Mouse (Mus musculus) heart, embryonic 13.5 days (tissue): ENCODE results near the gene Rangap1. TPM values are rescaled to one million over a fixed set of nuclear protein-coding genes. Genes with fewer than 3 reads are reported as not detected.

ENCODE experiments used
- ATAC-seq: fragments of 200-750 bp; cut with Nextera tagmentation; 2 replicates; pipeline ENCODE4 v1.8.0; 2017; ENCODE audit warnings: moderate TSS enrichment; ENCODE audit not compliant: insufficient number of reproducible peaks, low FRiP score, low TSS enrichment; ENCODE audit errors: extremely low read depth
- H3K27ac ChIP-seq: fragments of 300-500 bp; sonication (generic); replicated peaks from 2 replicates; pipeline ENCODE4 v1.5.1; 2015; ENCODE audit warnings: moderate library complexity, mild to moderate bottlenecking, inconsistent platforms
- H3K27me3 ChIP-seq: fragments of 300-500 bp; sonication (generic); replicated peaks from 2 replicates; pipeline ENCODE4 v1.6.1; 2015; ENCODE audit warnings: mild to moderate bottlenecking, inconsistent platforms
- H3K36me3 ChIP-seq: fragments of 300-500 bp; sonication (generic); 2 replicates; pipeline ENCODE4 v1.6.1; 2015; ENCODE audit warnings: mild to moderate bottlenecking, inconsistent platforms
- H3K4me1 ChIP-seq: fragments of 300-500 bp; sonication (generic); 2 replicates; pipeline ENCODE4 v1.6.1; 2015; ENCODE audit warnings: inconsistent platforms
- H3K4me2 ChIP-seq: fragments of 300-500 bp; sonication (generic); 2 replicates; pipeline ENCODE4 v1.6.1; 2015; ENCODE audit warnings: inconsistent platforms, mild to moderate bottlenecking, moderate library complexity
- H3K4me3 ChIP-seq: fragments of 300-500 bp; sonication (generic); 2 replicates; pipeline ENCODE4 v1.5.1; 2015; ENCODE audit warnings: moderate library complexity, mild to moderate bottlenecking, inconsistent platforms
- H3K9ac ChIP-seq: fragments of 300-500 bp; sonication (generic); 2 replicates; pipeline ENCODE4 v1.6.1; 2015; ENCODE audit warnings: inconsistent platforms, mild to moderate bottlenecking, moderate library complexity
- H3K9me3 ChIP-seq: fragments of 300-500 bp; sonication (generic); 2 replicates; pipeline ENCODE4 v1.6.1; 2016; ENCODE audit warnings: inconsistent platforms
- WGBS: fragments of 180-500 bp; shearing (Covaris S2); methylation state at CpG from one replicate; pipeline ENCODE4 v1.1.7; 2015; ENCODE audit warnings: mixed read lengths; 5-methylcytosine and 5-hydroxymethylcytosine counted together
- polyA plus RNA-seq: library from polyadenylated mRNA; unstranded; fragments of >200 nt; fragmentation: Nextera tagmentation; extraction: Ambion mirVana; gene quantifications from 2 replicates; pipeline ENCODE4 v1.2.1, GENCODE M21; 2015

Gene Rangap1
- polyA plus RNA-seq, 1 experiment from 2014 or later = 90.4 TPM

DNA sequence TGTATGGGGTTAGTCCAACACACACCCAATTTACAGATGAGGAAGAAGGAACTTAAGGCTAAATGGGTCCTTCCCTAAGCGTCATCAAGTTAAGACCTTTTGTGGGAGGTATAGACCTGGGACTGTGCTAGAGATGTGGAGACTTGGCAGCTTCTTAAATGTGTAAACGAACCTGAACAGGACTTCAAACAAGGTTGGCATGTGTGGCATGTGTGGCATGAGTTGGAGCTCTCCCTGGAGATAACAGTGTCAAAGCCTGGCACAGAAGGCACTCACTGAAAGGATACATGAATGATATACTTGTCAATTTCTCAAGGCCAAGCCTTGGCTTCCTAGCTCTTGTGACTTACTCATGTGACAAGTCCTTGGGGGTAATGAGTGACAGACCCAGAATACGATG lies 6.0 kb downstream of the Rangap1 start:
- H3K4me3 ChIP-seq = no peak overlapping the region
- no peaks in the 10 kb centered on the region for H3K36me3 ChIP-seq
- no peaks in the 10 kb centered on the region for H3K27me3 ChIP-seq
- WGBS = 59% methylated on average over 3 of the region's 3 CpGs
- ATAC-seq = no peak
- no peaks in the 10 kb centered on the region for H3K9me3 ChIP-seq
- peaks cover 2% of the 10 kb centered on the region; the same call in 1 of the 2 replicates for H3K4me1 ChIP-seq
- H3K9ac ChIP-seq = no peak overlapping the region
- H3K27ac ChIP-seq = no peak overlapping the region
- no peak overlapping the region for H3K4me2 ChIP-seq

DNA sequence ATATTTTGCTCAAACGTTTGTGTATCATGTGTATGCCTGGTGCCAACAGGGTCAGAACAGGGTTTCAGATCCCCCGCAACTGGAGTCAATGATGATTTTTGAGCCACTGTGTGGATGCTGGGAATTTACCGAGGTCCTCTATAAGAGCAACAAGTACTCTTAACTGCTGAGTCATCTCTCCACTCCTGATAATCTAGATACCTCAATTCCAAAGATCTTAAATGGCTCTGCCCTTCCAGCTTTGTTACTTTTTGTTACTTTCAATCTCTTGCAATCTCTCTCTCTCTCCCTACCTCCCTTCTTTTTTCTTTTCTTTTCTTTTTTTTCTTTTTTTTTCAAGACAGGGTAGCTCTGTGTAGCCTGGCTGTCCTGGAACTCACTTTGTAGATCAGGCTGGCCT lies 10.3 kb downstream of the Rangap1 start:
- Histone ChIP-seq H3K27ac (no peak overlapping the region), H3K4me2 (no peak overlapping the region), H3K4me1 (peaks cover 3% of the 10 kb centered on the region; the same call in 1 of the 2 replicates), H3K9me3 (no peaks in the 10 kb centered on the region), H3K36me3 (no peaks in the 10 kb centered on the region), H3K4me3 (no peak overlapping the region), H3K27me3 (no peaks in the 10 kb centered on the region), H3K9ac (no peak overlapping the region)
- WGBS = 50% methylated on average over 3 of the region's 3 CpGs
- ATAC-seq = no peak

DNA sequence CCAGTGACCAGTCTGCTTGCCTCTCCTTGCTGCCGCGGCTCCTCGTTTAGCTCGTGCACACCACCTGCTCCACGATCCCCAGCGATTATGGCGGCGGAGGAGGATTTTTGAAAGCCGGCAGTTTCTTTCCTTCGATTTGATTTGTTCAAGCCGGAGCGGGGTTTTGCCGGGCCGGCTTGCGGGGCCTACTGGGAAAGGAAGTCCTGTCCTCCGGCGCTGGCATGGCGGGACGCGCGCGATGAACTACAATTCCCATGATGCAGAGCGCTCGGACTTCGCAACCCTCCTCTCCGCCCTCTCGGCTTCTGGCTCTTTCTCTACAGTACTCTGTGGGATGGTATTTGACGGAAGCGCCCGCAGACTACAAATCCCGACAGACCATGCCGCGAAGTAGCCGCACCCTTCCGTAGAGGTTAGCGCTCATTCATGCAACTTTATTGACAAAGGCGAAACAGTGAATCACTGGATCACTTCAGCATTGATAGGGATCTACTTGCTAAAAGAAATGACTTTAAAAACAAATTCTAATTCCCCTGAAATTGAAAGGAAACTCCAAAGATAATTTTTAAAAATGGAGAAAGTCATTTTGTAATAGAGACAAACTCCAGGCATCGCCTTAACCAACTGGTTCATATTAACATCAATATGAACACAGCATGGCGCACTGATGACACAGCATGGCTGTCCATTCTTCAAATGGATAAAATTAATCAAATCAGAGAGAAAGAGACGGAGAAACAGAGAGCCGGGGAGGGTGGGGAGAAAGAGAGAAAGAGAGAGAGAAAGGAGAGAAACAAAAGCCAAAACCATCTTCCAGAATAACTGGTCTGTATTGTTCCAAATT lies 15.3 kb downstream of the Rangap1 start:
- Histone ChIP-seq H3K27me3 (no peaks in the 10 kb centered on the region), H3K4me1 (peaks cover 24% of the 10 kb centered on the region), H3K9me3 (no peaks in the 10 kb centered on the region), H3K4me2 (peak overlapping the region; percentile 81), H3K36me3 (peaks cover 9% of the 10 kb centered on the region), H3K4me3 (peak overlapping the region; percentile 99), H3K27ac (peak overlapping the region; percentile 81), H3K9ac (peak overlapping the region; percentile 97)
- WGBS = 5% methylated on average over 41 of the region's 41 CpGs
- peak; percentile 99 for ATAC-seq

DNA sequence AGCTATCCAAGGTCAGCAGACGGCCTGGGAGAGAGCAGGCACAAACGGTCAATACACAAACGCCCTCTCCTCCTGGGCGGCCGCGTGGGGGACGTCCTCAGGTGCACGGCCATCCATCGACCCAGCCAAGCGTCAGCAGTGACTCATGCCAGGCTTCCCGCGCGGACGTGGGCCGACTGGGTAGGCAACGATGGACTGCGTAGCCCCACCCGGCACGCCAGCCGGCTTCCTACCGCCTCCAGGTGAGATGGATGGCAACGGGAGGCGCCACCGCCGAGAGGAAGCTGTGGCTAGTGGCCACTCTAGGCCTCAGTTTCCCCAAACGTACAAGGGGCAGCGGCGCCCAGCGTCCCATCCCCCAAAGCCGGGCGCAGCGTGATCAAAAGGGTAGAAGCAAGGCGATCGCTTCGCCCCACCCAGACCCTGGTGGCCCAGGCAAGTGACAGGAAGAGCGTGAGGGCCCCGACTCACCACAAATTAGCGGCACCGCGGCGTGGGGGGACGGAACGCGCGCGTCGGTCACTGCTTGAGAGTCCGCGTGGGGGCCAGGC lies 16.0 kb downstream of the Rangap1 start:
- Histone ChIP-seq H3K36me3 (peaks cover 15% of the 10 kb centered on the region), H3K9me3 (no peaks in the 10 kb centered on the region), H3K4me2 (peak overlapping the region; percentile 81), H3K4me1 (peaks cover 24% of the 10 kb centered on the region), H3K9ac (peak overlapping the region; percentile 97), H3K27me3 (no peaks in the 10 kb centered on the region), H3K27ac (peak overlapping the region; percentile 81), H3K4me3 (peak overlapping the region; percentile 99)
- no peak; the same call in 1 of the 2 replicates for ATAC-seq
- WGBS = under 1% methylated on average over 49 of the region's 49 CpGs

DNA sequence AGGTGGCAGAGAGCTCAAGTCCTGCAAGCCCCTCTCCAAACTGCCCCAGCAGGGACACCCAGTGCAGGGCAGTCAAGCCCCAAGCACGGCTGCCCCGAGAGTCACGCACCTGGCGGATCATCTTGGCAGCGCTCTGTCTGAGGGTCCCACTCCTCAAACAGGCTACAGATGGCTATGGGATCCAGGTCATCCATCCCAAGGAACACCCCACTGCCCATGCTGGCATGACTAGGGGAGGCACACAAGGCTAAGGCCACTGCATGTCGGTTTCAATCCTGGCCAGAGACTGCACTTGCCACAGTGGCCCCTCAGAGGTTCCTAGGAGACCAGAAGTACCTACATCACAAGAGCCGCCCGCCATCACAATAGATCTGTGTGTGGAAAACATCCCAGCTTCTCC lies 19.4 kb downstream of the Rangap1 start:
- ATAC-seq = no peak
- H3K9ac ChIP-seq = no peak overlapping the region
- H3K4me3 ChIP-seq = no peak overlapping the region
- no peak overlapping the region for H3K27ac ChIP-seq
- H3K9me3 ChIP-seq = no peaks in the 10 kb centered on the region
- H3K36me3 ChIP-seq = peaks cover 48% of the 10 kb centered on the region
- no peak overlapping the region for H3K4me2 ChIP-seq
- no peaks in the 10 kb centered on the region for H3K27me3 ChIP-seq
- 92% methylated on average over 8 of the region's 8 CpGs for WGBS
- H3K4me1 ChIP-seq = peaks cover 24% of the 10 kb centered on the region

DNA sequence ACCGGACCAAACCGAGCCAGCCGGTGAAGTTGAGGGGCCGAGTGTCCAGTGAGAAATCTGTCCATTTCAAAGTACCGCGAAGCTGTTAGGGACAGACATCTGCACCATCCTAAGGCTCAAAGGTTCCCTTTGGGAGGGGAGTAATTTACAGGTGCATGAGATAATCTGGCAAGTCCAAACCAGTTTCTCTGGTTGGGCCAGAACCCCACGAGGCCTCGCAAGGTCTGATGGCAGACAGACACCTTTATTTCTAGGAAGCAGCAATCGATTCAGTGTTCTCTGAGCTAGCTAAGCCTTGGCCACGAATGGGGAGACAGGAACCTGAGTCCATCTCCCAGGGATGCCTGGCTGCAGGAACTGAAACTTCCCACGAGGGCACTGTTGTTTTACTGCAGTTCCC lies 21.7 kb downstream of the Rangap1 start:
- Histone ChIP-seq H3K27me3 (no peaks in the 10 kb centered on the region), H3K27ac (no peak overlapping the region), H3K36me3 (peaks cover 71% of the 10 kb centered on the region), H3K9me3 (no peaks in the 10 kb centered on the region), H3K4me3 (no peak overlapping the region), H3K4me2 (no peak overlapping the region), H3K4me1 (peaks cover 17% of the 10 kb centered on the region), H3K9ac (no peak overlapping the region)
- no peak for ATAC-seq
- 92% methylated on average over 11 of the region's 11 CpGs for WGBS

DNA sequence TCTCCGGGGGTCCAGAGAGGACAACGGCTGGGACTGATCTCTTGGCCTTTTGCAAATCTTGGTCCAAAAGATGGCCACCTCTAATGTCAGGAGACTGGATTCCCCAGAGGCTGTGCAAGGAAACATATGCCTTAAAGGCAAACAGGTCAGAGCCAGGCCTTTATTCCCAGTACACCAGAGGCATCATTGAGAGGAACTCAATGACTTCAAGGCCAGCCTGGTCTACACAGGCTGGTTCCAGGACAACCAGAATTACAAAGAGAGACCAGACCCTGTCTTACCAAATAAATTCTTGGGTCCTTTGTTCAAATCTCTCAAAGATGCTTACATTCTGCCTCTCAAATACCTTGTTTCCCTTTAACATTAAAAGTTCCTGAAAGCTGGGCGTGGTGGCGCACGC lies 23.0 kb downstream of the Rangap1 start:
- no peak overlapping the region for H3K27ac ChIP-seq
- H3K9ac ChIP-seq = no peak overlapping the region
- peaks cover 84% of the 10 kb centered on the region for H3K36me3 ChIP-seq
- no peaks in the 10 kb centered on the region for H3K9me3 ChIP-seq
- ATAC-seq = no peak
- no peaks in the 10 kb centered on the region for H3K27me3 ChIP-seq
- peaks cover 4% of the 10 kb centered on the region; the same call in 1 of the 2 replicates for H3K4me1 ChIP-seq
- H3K4me3 ChIP-seq = no peak overlapping the region
- no peak overlapping the region for H3K4me2 ChIP-seq
- 93% methylated on average over 5 of the region's 5 CpGs for WGBS

DNA sequence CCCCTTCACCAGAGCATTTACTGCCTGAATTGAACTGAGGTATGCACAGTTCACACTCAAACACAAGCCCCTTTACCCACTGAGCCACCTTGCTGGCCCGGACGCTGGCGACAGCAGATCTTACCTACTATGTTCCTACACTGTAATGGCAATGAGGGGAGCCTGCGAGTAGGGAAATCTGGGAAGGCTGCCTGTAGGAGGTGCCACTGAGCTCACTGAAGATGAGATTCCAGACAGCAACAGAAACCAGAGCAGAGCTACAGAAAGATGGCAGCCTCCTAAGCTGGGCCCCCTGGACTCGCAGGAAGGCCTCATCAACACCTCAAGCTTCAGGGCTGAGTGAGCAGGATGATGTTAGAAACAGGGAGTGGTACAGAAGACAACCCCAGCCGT lies 26.2 kb downstream of the Rangap1 start:
- H3K36me3 ChIP-seq = peaks cover 95% of the 10 kb centered on the region
- H3K4me3 ChIP-seq = no peak overlapping the region
- no peaks in the 10 kb centered on the region for H3K27me3 ChIP-seq
- H3K9ac ChIP-seq = no peak overlapping the region
- no peaks in the 10 kb centered on the region for H3K9me3 ChIP-seq
- H3K4me2 ChIP-seq = no peak overlapping the region
- no peak for ATAC-seq
- WGBS = 81% methylated on average over 6 of the region's 6 CpGs
- no peaks in the 10 kb centered on the region for H3K4me1 ChIP-seq
- no peak overlapping the region for H3K27ac ChIP-seq

DNA sequence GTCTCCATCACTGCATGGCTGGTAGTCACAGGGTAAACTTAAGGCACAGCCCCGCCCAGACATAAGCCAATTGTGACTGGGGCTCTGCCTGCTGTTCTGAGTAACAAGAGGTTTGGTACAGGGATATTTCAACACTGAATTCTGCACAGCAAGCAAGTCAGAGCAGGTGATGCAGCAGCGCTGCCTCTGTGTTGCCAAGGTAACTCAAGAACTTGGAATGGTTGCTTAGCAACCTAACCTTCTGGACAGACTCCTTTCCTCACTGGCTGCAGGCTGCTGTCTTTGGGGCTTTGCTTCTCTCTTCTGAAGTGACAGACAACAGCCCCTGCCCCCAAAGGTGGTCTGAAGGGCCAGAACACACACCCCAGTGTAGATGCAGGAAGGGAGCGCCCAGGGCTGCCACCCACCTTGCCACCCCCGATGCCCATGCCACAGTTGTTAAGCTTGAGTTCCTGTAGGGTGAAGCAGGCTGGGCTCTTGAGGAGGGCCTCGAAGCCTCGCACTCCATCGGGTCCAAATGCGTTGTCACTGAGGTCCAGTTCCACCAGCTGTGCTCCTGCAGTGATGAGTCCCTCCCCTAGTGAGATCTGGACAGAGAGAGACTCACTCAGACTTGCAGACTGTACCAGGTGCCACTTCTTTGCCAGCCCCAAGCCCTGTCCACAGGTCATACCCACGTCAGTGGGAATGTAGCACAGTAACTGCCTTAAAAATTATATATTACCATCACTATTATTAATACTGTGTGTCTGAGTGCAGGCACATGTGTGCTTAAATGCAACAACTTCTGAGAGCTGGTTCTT lies 26.8 kb downstream of the Rangap1 start:
- Histone ChIP-seq H3K9me3 (no peaks in the 10 kb centered on the region), H3K36me3 (peaks cover 95% of the 10 kb centered on the region), H3K4me1 (no peaks in the 10 kb centered on the region), H3K27ac (no peak overlapping the region), H3K9ac (no peak overlapping the region), H3K27me3 (no peaks in the 10 kb centered on the region), H3K4me2 (no peak overlapping the region), H3K4me3 (no peak overlapping the region)
- peak; percentile 5; the same call in 1 of the 2 replicates for ATAC-seq
- 89% methylated on average over 9 of the region's 9 CpGs for WGBS

DNA sequence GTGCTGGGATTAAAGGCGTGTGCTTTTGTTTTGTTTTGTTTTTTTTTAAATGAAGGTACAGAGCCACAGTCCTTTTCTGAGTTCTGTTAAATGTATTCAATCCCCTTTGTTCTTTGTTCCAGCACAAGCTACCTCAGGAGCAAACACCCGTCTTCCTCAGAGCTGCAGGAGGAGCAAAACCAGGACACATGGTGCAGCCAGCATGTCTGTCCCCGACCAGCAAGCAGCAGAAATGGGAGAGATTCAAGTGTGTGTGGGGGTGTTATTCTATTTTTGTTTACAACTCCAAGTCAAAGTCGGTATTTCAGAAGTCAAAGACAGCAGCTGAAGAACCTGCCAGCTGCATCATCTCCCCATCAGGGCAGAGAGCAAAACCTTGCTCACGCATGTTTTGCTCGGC lies 31.6 kb downstream of the Rangap1 start:
- 87% methylated on average over 6 of the region's 6 CpGs for WGBS
- no peaks in the 10 kb centered on the region for H3K27me3 ChIP-seq
- no peak overlapping the region for H3K4me2 ChIP-seq
- no peaks in the 10 kb centered on the region for H3K4me1 ChIP-seq
- no peak overlapping the region for H3K27ac ChIP-seq
- H3K4me3 ChIP-seq = no peak overlapping the region
- no peaks in the 10 kb centered on the region for H3K9me3 ChIP-seq
- no peak for ATAC-seq
- H3K36me3 ChIP-seq = peaks cover 95% of the 10 kb centered on the region
- no peak overlapping the region for H3K9ac ChIP-seq

DNA sequence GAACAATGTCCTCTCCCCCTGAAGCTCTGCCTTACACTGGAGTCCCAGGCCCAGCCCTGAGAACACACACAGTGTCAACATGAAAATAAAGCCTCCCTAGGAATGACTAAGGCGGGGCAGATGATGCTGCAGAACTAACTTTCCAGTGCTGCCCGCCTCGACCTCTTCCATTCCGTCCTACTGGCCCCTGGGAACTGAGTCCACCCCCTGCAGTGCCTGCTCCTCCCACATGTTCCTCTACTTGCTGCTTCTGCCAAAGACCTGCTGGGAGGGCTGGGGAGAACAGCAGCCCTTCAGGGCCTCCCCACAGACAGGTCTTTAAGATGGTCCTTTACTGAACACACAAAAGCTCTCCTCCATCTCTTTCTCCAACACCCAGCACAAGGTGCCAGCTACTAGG lies 34.5 kb downstream of the Rangap1 start:
- peaks cover 93% of the 10 kb centered on the region for H3K36me3 ChIP-seq
- H3K27me3 ChIP-seq = no peaks in the 10 kb centered on the region

More for the DNA sequence above, 34.5 kb downstream of the Rangap1 start:
- WGBS = 71% methylated on average over 4 of the region's 4 CpGs
- Histone ChIP-seq H3K4me2 (no peak overlapping the region), H3K9me3 (no peaks in the 10 kb centered on the region), H3K9ac (no peak overlapping the region), H3K4me3 (no peak overlapping the region), H3K27ac (no peak overlapping the region), H3K4me1 (no peaks in the 10 kb centered on the region)
- ATAC-seq = no peak
